Mouse (Mus musculus) heart, embryonic 15.5 days (tissue): Measurements from ENCODE around the gene Oprm1. TPM values are rescaled to one million over a fixed set of nuclear protein-coding genes. Genes with fewer than 3 reads are reported as not detected.

Experiments used
- ATAC-seq: fragments of 200-750 bp; cut with Nextera tagmentation; replicated peaks from 2 replicates; pipeline ENCODE4 v1.8.0; 2017; ENCODE audit warnings: low read depth, moderate TSS enrichment; ENCODE audit not compliant: insufficient number of reproducible peaks, insufficient read depth, low FRiP score
- H3K27ac ChIP-seq: fragments of 300-500 bp; sonication (generic); 2 replicates; pipeline ENCODE4 v1.5.1; 2015; ENCODE audit warnings: mild to moderate bottlenecking, inconsistent platforms
- H3K27me3 ChIP-seq: fragments of 300-500 bp; sonication (generic); 2 replicates; pipeline ENCODE4 v1.6.1; 2015; ENCODE audit warnings: inconsistent platforms
- H3K36me3 ChIP-seq: fragments of 300-500 bp; sonication (generic); 2 replicates; pipeline ENCODE4 v1.6.1; 2015; ENCODE audit warnings: mild to moderate bottlenecking, inconsistent platforms
- H3K4me1 ChIP-seq: fragments of 300-500 bp; sonication (generic); replicated peaks from 2 replicates; pipeline ENCODE4 v1.6.1; 2015; ENCODE audit warnings: inconsistent platforms
- H3K4me2 ChIP-seq: fragments of 300-500 bp; sonication (generic); 2 replicates; pipeline ENCODE4 v1.6.1; 2015; ENCODE audit warnings: inconsistent platforms, mild to moderate bottlenecking, moderate library complexity
- H3K4me3 ChIP-seq: fragments of 300-500 bp; sonication (generic); 2 replicates; pipeline ENCODE4 v1.5.1; 2015; ENCODE audit warnings: mild to moderate bottlenecking, inconsistent platforms
- H3K9ac ChIP-seq: fragments of 300-500 bp; sonication (generic); 2 replicates; pipeline ENCODE4 v1.6.1; 2015; ENCODE audit warnings: mild to moderate bottlenecking, inconsistent platforms
- H3K9me3 ChIP-seq: fragments of 300-500 bp; sonication (generic); replicated peaks from 2 replicates; pipeline ENCODE4 v1.6.1; 2016; ENCODE audit warnings: inconsistent platforms
- WGBS: fragments of 180-500 bp; shearing (Covaris S2); methylation state at CpG from one replicate; pipeline ENCODE4 v1.1.7; 2015; ENCODE audit warnings: mixed read lengths; 5-methylcytosine and 5-hydroxymethylcytosine counted together
- polyA plus RNA-seq: library from polyadenylated mRNA; unstranded; fragments of >200 nt; fragmentation: Nextera tagmentation; extraction: Ambion mirVana; gene quantifications from 2 replicates; pipeline ENCODE4 v1.2.1, GENCODE M21; 2015

Oprm1 gene
- not detected in 2 replicates for polyA plus RNA-seq

- Histone ChIP-seq H3K4me1 (no peaks in the 10 kb centered on the region), H3K27ac (no peak within 1 kb of the TSS), H3K36me3 (no peaks in the 10 kb centered on the region), H3K27me3 (no peaks in the 10 kb centered on the region), H3K9ac (no peak within 1 kb of the TSS), H3K4me3 (no peak within 1 kb of the TSS), H3K9me3 (no peaks in the 10 kb centered on the region), H3K4me2 (no peak within 1 kb of the TSS)
- 86% methylated on average over 3 of the region's 3 CpGs for WGBS
- no peak for ATAC-seq
Measured at GRCm38 (mm10) chr10:6758206-6758605, at the start of gene Oprm1. Gene Oprm1, plus strand, starts transcription at chr10:6758506.

GRCm38 (mm10) chr10:6717181-6717948 lies 40.9 kb upstream of the Oprm1 start:
- no peaks in the 10 kb centered on the region for H3K27me3 ChIP-seq
- no peak overlapping the region for H3K9ac ChIP-seq
- H3K27ac ChIP-seq, result no peak overlapping the region
- H3K4me3 ChIP-seq, result no peak overlapping the region
- H3K4me1 ChIP-seq, result no peaks in the 10 kb centered on the region
- WGBS, result 58% methylated on average over 4 of the region's 4 CpGs
- ATAC-seq, result no peak
- no peaks in the 10 kb centered on the region for H3K36me3 ChIP-seq
- H3K9me3 ChIP-seq, result no peaks in the 10 kb centered on the region
- H3K4me2 ChIP-seq, result no peak overlapping the region

GRCm38 (mm10) chr10:6723765-6724164 lies 34.5 kb upstream of the Oprm1 start:
- no peak overlapping the region for H3K27ac ChIP-seq
- ATAC-seq, result no peak
- H3K4me3 ChIP-seq, result no peak overlapping the region
- no peak overlapping the region for H3K9ac ChIP-seq
- H3K36me3 ChIP-seq, result no peaks in the 10 kb centered on the region
- H3K4me2 ChIP-seq, result no peak overlapping the region
- no peaks in the 10 kb centered on the region for H3K9me3 ChIP-seq
- H3K27me3 ChIP-seq, result no peaks in the 10 kb centered on the region
- 54% methylated on average over 1 of the region's 1 CpGs for WGBS
- no peaks in the 10 kb centered on the region for H3K4me1 ChIP-seq

- 88% methylated on average over 3 of the region's 3 CpGs for WGBS
- Histone ChIP-seq H3K27me3 (no peaks in the 10 kb centered on the region), H3K4me2 (no peak overlapping the region), H3K9me3 (no peaks in the 10 kb centered on the region), H3K4me3 (no peak overlapping the region), H3K36me3 (no peaks in the 10 kb centered on the region), H3K27ac (no peak overlapping the region), H3K4me1 (no peaks in the 10 kb centered on the region), H3K9ac (no peak overlapping the region)
- ATAC-seq, result no peak
Measured at GRCm38 (mm10) chr10:6728469-6728868, 29.8 kb upstream of the Oprm1 start.

GRCm38 (mm10) chr10:6753375-6753774 lies 4.9 kb upstream of the Oprm1 start:
- H3K9me3 ChIP-seq, result no peaks in the 10 kb centered on the region
- 77% methylated on average over 5 of the region's 5 CpGs for whole genome bisulfite sequencing
- no peaks in the 10 kb centered on the region for H3K27me3 ChIP-seq
- no peak for ATAC-seq
- no peak overlapping the region for H3K9ac ChIP-seq
- H3K27ac ChIP-seq, result no peak overlapping the region
- H3K4me3 ChIP-seq, result no peak overlapping the region
- no peaks in the 10 kb centered on the region for H3K4me1 ChIP-seq
- no peak overlapping the region for H3K4me2 ChIP-seq
- no peaks in the 10 kb centered on the region for H3K36me3 ChIP-seq

GRCm38 (mm10) chr10:6761287-6761811 lies 3.0 kb downstream of the Oprm1 start, which contains the start of gene Gm10945:
Gene Gm10945, minus strand, starts transcription at chr10:6761761.
- H3K4me3 ChIP-seq, result no peak within 1 kb of the TSS
- no peaks in the 10 kb centered on the region for H3K36me3 ChIP-seq
- H3K27ac ChIP-seq, result no peak within 1 kb of the TSS
- H3K9ac ChIP-seq, result no peak within 1 kb of the TSS
- no peak within 1 kb of the TSS for H3K4me2 ChIP-seq
- H3K9me3 ChIP-seq, result no peaks in the 10 kb centered on the region
- no peaks in the 10 kb centered on the region for H3K4me1 ChIP-seq
- 78% methylated on average over 2 of the region's 2 CpGs for WGBS
- no peaks in the 10 kb centered on the region for H3K27me3 ChIP-seq
- ATAC-seq, result no peak

- no peaks in the 10 kb centered on the region for H3K36me3 ChIP-seq
- no peaks in the 10 kb centered on the region for H3K9me3 ChIP-seq
- H3K4me2 ChIP-seq, result no peak overlapping the region
- H3K27ac ChIP-seq, result no peak overlapping the region
- H3K4me3 ChIP-seq, result no peak overlapping the region
- H3K9ac ChIP-seq, result no peak overlapping the region
- 4% methylated on average over 25 of the region's 25 CpGs for WGBS
- ATAC-seq, result no peak
- no peaks in the 10 kb centered on the region for H3K4me1 ChIP-seq
- peaks cover 7% of the 10 kb centered on the region for H3K27me3 ChIP-seq
Measured at GRCm38 (mm10) chr10:6788517-6789237, 30.4 kb downstream of the Oprm1 start.

GRCm38 (mm10) chr10:6790226-6790625 lies 31.9 kb downstream of the Oprm1 start:
- no peak overlapping the region for H3K27ac ChIP-seq
- H3K9ac ChIP-seq, result no peak overlapping the region
- ATAC-seq, result no peak
- no peak overlapping the region for H3K4me2 ChIP-seq
- no peaks in the 10 kb centered on the region for H3K9me3 ChIP-seq
- H3K4me1 ChIP-seq, result no peaks in the 10 kb centered on the region
- H3K4me3 ChIP-seq, result no peak overlapping the region
- no peaks in the 10 kb centered on the region for H3K36me3 ChIP-seq
- peaks cover 7% of the 10 kb centered on the region for H3K27me3 ChIP-seq

GRCm38 (mm10) chr10:6820626-6821025 lies 62.3 kb downstream of the Oprm1 start:
- H3K27me3 ChIP-seq, result no peaks in the 10 kb centered on the region
- H3K36me3 ChIP-seq, result no peaks in the 10 kb centered on the region
- no peak overlapping the region for H3K9ac ChIP-seq
- H3K4me1 ChIP-seq, result no peaks in the 10 kb centered on the region
- no peaks in the 10 kb centered on the region for H3K9me3 ChIP-seq
- no peak overlapping the region for H3K4me3 ChIP-seq
- H3K27ac ChIP-seq, result no peak overlapping the region
- no peak for ATAC-seq
- H3K4me2 ChIP-seq, result no peak overlapping the region
- WGBS, result 36% methylated on average over 1 of the region's 1 CpGs

- no peaks in the 10 kb centered on the region for H3K27me3 ChIP-seq
- H3K27ac ChIP-seq, result no peak overlapping the region
- no peaks in the 10 kb centered on the region for H3K36me3 ChIP-seq
- H3K9me3 ChIP-seq, result no peaks in the 10 kb centered on the region; the same call in 1 of the 2 replicates
- no peak for ATAC-seq
- whole genome bisulfite sequencing, result 50% methylated on average over 1 of the region's 1 CpGs
- H3K4me2 ChIP-seq, result no peak overlapping the region
- no peaks in the 10 kb centered on the region for H3K4me1 ChIP-seq
- H3K9ac ChIP-seq, result no peak overlapping the region
- no peak overlapping the region for H3K4me3 ChIP-seq
Measured at GRCm38 (mm10) chr10:6842225-6842624, 83.9 kb downstream of the Oprm1 start.

GRCm38 (mm10) chr10:6846283-6846682 lies 88.0 kb downstream of the Oprm1 start:
- Histone ChIP-seq H3K36me3 (no peaks in the 10 kb centered on the region), H3K4me2 (no peak overlapping the region), H3K27ac (no peak overlapping the region), H3K4me1 (no peaks in the 10 kb centered on the region), H3K9me3 (no peaks in the 10 kb centered on the region; the same call in 1 of the 2 replicates), H3K9ac (no peak overlapping the region), H3K4me3 (no peak overlapping the region), H3K27me3 (no peaks in the 10 kb centered on the region)
- WGBS, result 71% methylated on average over 1 of the region's 1 CpGs
- no peak for ATAC-seq
